Mouse (Mus musculus): Measurements from ENCODE around the gene Nppa. TPM values are rescaled to one million over a fixed set of nuclear protein-coding genes. Genes with fewer than 3 reads are reported as not detected.
"Not testable (repeated sequence)": the region's sequence is repeated elsewhere in the genome, so short reads cannot be mapped to it uniquely, and the experiment has no call there.

Gene Nppa
- polyA plus RNA-seq, 1 experiment = 0.41 TPM

DNA sequence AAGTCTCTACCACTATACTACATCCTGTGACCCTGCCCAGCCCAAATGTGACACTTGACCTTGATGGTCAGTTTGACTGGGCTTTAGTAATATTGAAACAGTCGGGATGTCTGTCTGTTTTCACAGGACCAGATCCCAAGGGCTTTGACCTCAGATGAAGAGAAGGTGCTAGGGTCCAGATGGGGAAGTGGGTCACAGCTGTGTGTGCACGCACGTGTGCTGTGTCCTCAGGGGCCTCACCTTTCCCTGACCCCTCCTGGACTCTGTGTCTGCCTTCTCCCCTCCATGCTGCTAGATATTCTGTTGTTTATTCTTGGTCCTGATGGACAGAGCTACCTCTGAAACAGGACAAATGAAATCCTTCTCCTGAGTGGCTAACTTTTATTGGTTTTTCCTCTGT is 10.8 kb downstream of the Nppa start:
- DNase-seq (ENCODE audit: low spot score) = no peak

GRCm38 (mm10) chr4:148012216-148012615 is 11.7 kb downstream of the Nppa start:
- DNase-seq (ENCODE audit: low spot score) = no peak

GRCm38 (mm10) chr4:148015418-148015817 is 14.9 kb downstream of the Nppa start:
- DNase-seq (ENCODE audit: low spot score) = no peak

- no peak for DNase-seq (ENCODE audit: low spot score)
Measured at GRCm38 (mm10) chr4:148016981-148017380, 16.5 kb downstream of the Nppa start.

DNA sequence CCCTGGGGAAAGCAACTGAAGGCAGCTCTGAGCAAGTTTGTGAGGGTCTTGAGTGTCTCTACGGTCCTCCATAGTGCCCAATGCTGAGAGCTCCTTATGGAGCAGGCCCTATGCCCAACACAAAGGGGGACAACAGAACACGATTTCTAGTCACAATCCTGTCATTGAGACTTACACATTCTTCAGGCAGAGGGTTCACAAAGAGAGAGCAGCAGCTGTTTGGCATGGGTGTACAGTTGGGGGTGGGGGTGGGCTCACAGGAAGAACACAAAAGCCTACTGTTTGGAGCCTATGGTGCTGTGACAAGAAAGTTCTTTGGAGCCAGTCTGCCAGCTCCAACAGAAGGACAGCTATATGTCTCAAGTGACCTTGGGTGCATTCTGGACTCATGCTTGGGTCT is 17.9 kb downstream of the Nppa start:
- DNase-seq (ENCODE audit: low spot score) = no peak

GRCm38 (mm10) chr4:148024003-148024402 is 23.5 kb downstream of the Nppa start:
- DNase-seq (ENCODE audit: low spot score) = no peak

- no peak for DNase-seq (ENCODE audit: low spot score)
Measured at GRCm38 (mm10) chr4:148029297-148029696, 28.8 kb downstream of the Nppa start.

DNA sequence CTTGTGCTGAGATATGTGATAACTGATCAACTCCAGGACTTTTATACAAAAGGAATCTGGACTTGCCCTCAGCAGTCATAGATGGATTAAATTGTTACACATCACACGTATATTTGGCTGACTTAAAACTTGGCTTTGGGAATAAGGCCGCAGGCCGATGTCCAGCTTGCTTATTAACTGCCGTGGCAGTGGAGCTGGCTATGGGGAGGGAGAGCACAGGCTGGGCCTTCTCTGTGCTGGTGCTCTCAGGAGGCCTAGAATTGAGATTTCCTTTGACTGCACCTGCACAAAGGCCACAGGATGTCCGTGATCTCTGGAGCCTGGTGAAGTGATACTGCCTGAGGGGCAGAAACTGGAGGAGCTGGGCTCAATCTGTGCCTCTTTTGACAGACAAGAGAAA is 30.0 kb downstream of the Nppa start:
- DNase-seq (ENCODE audit: low spot score) = no peak

DNA sequence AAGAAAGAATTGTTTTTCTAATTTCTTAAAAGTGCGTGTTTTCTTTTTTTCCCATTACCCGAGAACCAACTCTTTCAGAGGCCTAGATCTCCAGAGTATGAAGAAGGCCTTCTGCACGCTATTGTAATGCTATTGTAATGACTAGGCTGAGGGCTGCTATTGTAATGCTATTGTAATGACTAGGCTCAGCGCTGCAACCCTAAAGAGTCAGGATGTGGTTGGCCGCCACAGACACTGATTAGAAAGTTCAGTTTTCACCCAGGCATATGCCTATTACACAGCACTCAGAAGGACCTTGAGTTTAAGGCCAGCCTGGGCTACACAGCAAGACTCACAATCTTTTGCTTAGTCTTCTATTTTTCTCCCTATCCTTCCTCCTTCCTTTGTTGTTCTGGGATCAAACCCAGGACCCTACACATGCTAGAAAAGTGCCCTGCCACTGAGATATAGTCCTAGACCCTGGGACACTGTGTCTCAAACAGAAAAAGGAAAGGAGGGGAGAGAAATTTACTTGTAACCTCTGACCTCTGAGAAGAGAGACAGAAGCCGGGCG is 33.4 kb downstream of the Nppa start:
- DNase-seq (ENCODE audit: low spot score) = no peak

DNA sequence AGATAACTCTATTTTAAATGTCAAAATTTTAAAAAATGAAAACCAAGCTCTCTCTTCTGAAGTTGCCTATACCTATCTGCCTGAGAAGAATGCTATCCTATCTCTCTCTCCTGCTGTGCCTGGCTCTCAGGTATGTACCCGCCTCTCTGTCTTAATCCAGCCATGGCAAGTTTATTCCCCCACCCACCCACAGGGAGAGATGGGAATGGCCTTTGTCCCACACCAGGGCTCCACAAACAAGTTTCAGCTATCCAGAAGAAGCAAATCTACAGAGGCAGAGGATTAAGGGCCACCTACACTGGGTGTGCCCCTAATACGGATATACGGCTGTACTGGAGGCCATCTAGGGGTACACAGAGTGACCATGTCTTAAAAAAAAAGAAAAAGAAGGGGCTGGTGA is 34.9 kb downstream of the Nppa start:
- DNase-seq (ENCODE audit: low spot score) = no peak

- no peak for DNase-seq (ENCODE audit: low spot score)
Measured at GRCm38 (mm10) chr4:148038079-148038599, 37.6 kb downstream of the Nppa start.

GRCm38 (mm10) chr4:148038600-148039253 is 38.2 kb downstream of the Nppa start, which contains the start of the genes Clcn6 and Mthfr:
Gene Clcn6, minus strand, starts transcription at chr4:148038821.
Gene Mthfr, plus strand, starts transcription at chr4:148039077.
- DNase-seq (ENCODE audit: low spot score) = peak; percentile 98

DNA sequence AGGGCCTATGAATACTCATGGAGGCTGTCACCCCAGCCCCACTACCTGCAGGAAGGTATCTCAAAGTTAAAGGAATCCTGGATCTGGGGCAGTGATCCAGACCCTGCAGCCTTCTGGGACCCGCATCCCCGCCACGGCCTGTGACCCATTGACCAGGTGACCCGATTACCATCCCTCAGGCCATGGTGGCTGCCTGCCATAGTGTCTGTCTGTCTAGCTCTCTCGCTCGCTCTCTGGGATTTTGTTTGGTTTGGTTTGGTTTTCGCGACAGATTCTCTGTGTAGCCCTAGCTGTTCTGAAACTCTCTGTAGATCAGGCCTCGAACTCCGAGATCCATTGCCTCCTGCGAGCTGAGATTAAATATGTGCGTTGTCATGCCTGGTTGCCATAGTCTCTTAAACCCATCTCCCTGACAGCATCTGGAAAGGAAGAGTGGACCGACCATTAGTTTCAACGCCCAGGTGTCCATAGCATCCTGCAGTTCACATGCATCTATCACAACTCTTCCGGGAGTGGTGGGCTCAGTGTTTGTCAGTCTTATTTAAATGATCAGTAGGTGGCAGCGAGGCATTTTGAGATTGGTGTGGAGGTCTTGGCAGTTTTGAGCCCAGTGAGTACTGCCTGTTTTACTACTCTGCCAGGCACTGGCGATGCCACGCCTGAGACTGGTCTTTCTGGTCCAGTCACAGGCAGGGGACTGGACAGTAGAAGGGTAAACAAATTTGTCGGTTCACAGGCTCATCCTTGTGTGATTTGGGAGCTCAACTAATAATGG is 38.9 kb downstream of the Nppa start:
- DNase-seq (ENCODE audit: low spot score) = no peak

- no peak for DNase-seq (ENCODE audit: low spot score)
Measured at GRCm38 (mm10) chr4:148040029-148040830, 39.7 kb downstream of the Nppa start.

DNA sequence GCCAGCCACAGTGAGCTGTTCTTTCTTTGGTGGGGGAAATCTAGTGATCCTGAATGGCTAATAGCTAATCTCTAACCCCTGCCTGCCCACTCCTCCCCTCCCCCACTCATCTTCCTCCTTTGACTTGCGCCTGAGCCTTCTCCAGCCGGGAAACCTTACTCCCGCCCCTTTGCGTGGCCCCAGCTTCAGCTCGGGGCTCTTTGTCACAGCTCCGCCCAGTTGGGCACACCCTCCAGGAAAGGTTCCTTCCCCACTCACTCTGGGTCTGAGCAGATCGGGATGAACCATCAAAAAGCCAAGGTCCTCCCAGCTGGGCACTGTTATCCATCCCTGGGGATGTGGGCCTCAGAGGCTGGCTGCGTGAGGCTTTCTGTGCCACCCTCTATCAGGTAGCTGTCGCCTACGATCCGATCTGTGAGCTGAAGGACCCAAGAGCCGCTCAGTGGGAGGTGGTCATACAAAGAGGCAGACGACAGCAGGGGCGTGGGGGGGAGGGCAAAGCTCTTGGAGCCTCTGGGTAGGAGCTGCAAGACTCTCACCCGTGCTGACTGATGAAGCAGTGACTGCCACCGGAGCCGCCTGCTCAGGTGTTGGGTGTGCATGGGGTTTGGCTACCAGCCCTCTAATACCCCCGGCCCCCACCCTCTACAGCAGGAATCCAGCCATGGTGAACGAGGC is 40.5 kb downstream of the Nppa start:
- DNase-seq (ENCODE audit: low spot score) = peak; percentile 45

GRCm38 (mm10) chr4:148041611-148042191 is 41.2 kb downstream of the Nppa start:
- DNase-seq (ENCODE audit: low spot score) = no peak

DNA sequence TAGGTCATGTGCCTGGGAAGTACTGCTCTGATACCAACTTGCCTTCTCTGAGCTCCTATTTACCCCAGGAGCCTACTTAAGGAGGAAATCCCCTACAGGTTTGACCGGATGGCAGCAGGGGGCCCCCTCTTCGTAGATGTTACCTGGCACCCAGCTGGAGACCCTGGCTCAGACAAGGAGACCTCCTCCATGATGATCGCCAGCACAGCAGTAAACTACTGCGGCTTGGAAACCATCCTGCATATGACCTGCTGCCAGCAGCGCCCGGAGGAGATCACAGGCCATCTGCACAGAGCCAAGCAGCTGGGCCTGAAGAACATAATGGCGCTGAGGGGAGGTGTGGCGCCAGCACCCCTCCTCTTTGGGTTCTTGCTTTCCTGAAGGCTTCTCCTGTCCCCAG is 42.8 kb downstream of the Nppa start:
- not testable (repeated sequence) for DNase-seq (ENCODE audit: low spot score)

- no peak for DNase-seq (ENCODE audit: low spot score)
Measured at GRCm38 (mm10) chr4:148044113-148044512, 43.6 kb downstream of the Nppa start.

DNA sequence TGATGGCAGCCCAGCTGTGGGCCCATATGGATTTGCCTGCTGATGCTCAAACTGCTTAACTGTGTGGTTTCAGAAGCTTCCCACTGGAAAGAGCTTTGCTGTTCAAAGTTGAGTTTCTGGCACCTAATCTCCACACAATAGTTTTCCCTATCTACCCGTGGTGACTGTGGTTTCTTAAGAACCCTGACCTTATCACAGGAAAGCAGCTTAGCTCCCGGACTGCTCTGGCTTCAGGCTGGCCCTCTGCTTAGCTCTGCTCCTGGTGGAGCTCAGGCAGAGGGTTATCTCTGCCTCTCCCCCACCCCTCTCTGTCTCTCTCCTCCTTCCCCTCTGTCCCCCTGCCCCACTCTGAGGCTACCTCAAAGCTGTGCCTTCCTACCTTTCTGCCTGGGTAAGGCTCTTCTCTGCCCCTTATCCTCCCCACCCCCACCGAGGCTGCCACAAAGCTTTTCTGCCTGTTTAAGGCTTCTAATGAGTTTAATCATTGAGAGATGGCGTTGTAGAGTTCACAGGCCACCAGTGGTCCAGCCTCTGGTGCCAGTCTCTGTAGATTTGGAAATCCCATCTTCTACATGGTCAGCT is 46.0 kb downstream of the Nppa start:
- no peak for DNase-seq (ENCODE audit: low spot score)

DNA sequence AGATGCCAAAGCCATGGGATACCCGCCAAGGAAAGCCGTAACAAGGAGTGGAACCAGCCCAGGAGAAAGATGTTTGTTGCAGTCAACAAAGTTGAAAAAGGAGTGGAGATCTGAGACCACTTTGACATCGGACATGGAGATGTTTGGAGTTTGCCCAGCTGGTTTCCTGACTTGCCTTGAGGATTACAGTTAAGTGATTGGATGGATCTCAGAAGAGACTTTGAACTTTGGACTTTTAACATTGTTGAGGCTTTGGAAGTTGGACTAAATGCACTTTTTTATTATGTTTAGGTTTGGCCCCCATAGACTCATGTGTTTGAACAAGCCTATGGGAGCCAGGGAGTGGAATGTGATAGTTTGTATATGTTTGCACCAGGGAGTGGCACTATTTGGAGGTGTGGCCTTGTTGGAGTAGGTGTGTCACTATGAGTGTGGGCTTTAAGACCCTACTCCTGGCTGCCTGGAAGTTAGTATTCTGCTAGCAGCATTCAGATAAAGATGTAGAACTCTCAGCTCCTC is 49.9 kb downstream of the Nppa start:
- not testable (repeated sequence) for DNase-seq (ENCODE audit: low spot score)
